Comparison of ENCODE assay signal across 24 mouse cellular contexts in genomic region chr13:76855021-76855420, GRCm38 (mm10).
"Had no signal": no experiment of that assay in that cellular context is flagged by ENCODE, and none has a peak within 500 bp of the region (broad histone marks: within the 10 kb centered on the region; RNA-seq: fewer than 3 reads in every experiment).

No protein-coding gene starts in this region.

- H3K9me3 ChIP-seq: heart, embryonic 10.5 days; heart, embryonic 12.5 days; hindbrain, embryonic 10.5 days; hindbrain, embryonic 12.5 days; intestine, embryonic 15.5 days; limb, embryonic 13.5 days; limb, embryonic 15.5 days; liver, embryonic 12.5 days had no signal

- H3K4me3 ChIP-seq: heart, embryonic 10.5 days; heart, embryonic 12.5 days; hindbrain, embryonic 10.5 days; hindbrain, embryonic 12.5 days; intestine, embryonic 15.5 days; left cerebral cortex, adult 2 months; limb, embryonic 13.5 days; limb, embryonic 15.5 days; liver, embryonic 12.5 days had no signal

- H3K27me3 ChIP-seq: heart, embryonic 12.5 days; hindbrain, embryonic 12.5 days; intestine, embryonic 15.5 days; limb, embryonic 13.5 days; limb, embryonic 15.5 days; liver, embryonic 12.5 days had no signal

- H3K27ac ChIP-seq: heart, embryonic 10.5 days; hindbrain, embryonic 10.5 days; hindbrain, embryonic 12.5 days; hindbrain, embryonic 14.5 days; intestine, embryonic 15.5 days; left cerebral cortex, adult 2 months; limb, embryonic 13.5 days; limb, embryonic 15.5 days; liver, embryonic 12.5 days; liver, embryonic 14.5 days had no signal

- ATAC-seq: hindbrain, embryonic 16.5 days; inflammation-experienced regulatory T-cells, adult 6 months; intestine, embryonic 15.5 days; intestine, postnatal 0 days; liver, embryonic 12.5 days had no signal

- H3K4me1 ChIP-seq: intestine, embryonic 15.5 days; limb, embryonic 15.5 days had no signal

- H3K4me2 ChIP-seq: heart, embryonic 12.5 days; hindbrain, embryonic 12.5 days; hindbrain, embryonic 14.5 days; intestine, embryonic 15.5 days; limb, embryonic 13.5 days; limb, embryonic 15.5 days; liver, embryonic 12.5 days had no signal

- H3K9ac ChIP-seq: heart, embryonic 12.5 days; hindbrain, embryonic 12.5 days; hindbrain, embryonic 14.5 days; intestine, embryonic 15.5 days; limb, embryonic 13.5 days; limb, embryonic 15.5 days; liver, embryonic 12.5 days; liver, embryonic 14.5 days had no signal

- H3K36me3 ChIP-seq: heart, embryonic 10.5 days; heart, embryonic 12.5 days; hindbrain, embryonic 10.5 days; hindbrain, embryonic 12.5 days; intestine, embryonic 15.5 days; limb, embryonic 13.5 days; limb, embryonic 15.5 days; liver, embryonic 12.5 days had no signal

- DNase-seq: gastrocnemius, postnatal 14 days; gastrocnemius, postnatal 36 days; heart, adult 18-20 months; heart, postnatal 10 days; heart, postnatal 4 days; kidney, adult 18-20 months; kidney, adult 8-10 months; kidney, postnatal 10 days; kidney, postnatal 25 days; kidney, postnatal 4 days had no signal
